Mouse (Mus musculus): ENCODE measurements around the gene Mylk. TPM values are rescaled to one million over a fixed set of nuclear protein-coding genes. Genes with fewer than 3 reads are reported as not detected.

The Mylk gene
- 134 and 780 TPM in 2 replicates for polyA plus RNA-seq (2012; rRNA removed; ENCODE audit: low replicate concordance)

DNA sequence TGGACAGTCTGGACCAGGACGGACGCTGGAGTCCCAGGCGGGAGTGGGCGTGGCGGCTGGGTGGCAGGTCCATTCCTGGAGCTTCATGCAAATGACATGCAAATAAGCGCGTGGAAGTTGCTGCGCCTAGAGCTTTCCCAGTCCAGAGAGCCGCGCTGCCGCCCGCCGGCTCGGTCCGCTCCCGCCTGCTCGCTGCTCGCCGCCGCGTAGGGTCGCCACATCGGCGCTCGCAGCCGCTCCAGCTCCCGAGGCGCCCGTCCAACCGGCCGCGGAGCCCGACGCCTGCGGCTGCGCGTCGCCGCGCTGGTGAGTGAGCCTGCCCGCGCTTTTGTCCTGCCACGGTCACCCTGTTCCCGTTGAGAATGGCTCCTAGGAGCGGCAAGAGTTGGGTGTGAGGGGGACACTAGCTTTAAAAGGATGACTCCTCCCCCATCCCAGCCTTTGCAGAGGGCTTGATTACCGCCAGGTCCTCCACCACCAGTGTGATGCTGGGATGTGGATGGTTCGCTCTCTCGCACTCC is at the start of gene Mylk:
Mylk (plus strand) TSS at position 146 of the 521 bp plus-strand sequence.

DNA sequence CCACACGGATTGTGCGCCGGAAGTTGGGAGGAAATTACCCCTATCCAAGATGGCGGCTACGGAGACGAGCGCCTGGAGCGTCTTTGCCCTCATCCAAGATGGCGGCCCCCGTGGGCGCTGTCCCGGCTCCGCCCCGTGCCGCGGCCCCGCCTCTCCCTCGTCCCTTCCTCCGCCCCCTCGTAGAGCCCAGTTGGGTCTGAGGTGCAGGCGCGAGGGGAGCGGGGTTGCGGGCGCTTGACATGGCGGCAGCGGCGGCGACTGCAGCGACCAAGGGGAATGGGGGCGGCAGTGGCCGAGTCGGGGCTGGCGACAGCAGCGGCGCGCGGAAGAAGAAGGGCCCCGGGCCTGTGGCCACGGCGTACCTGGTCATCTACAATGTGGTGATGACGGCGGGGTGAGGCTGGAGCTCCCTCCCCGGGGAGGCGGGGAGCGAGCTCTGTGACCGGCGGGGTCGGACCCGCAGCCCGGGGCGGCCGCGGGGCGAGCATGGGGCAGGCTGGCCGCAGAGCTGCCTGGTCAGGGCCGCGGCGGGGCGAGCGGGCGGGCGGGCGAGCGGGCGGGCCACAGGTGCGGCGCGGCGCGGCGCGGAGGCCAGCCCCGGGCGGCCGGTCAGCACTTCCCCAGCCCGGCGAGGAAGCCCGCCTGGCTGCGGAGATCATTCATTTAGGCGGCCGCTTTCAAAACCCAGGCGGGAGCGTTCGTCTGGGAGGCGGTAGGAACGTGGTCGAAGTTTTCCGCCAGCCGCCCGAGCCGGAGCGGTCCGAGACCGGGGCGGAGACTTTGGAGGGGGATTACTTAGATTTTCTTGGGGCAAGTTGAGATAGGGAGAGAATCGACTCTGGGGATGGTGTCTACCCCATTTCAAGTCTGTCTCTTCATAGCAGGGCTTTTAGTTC is 277.5 kb downstream of the Mylk start, which contains the start of gene Hacd2:
Hacd2 (plus strand) TSS at position 187 of the 896 bp plus-strand sequence.

Other genes starting within 250 kb of the Mylk start
- 3.1 and 12.5 TPM in 2 replicates for gene Kalrn, start 171.7 kb upstream of the Mylk start, polyA plus RNA-seq (2012; rRNA removed; ENCODE audit: low replicate concordance)
- not detected in 2 replicates for gene Ropn1, start 95.3 kb upstream of the Mylk start, polyA plus RNA-seq (2012; rRNA removed; ENCODE audit: low replicate concordance)
- 1.1 and 2.7 TPM in 2 replicates for gene Ccdc14, start 54.6 kb upstream of the Mylk start, polyA plus RNA-seq (2012; rRNA removed; ENCODE audit: low replicate concordance)